Mouse (Mus musculus) embryo, embryonic 9.5 days (tissue): ENCODE measurements at regions not wholly inside any gene's neighbourhood (a gene's known extent, or its start where the extent isn't known, plus 50 kb on each side); places are given as distances from the start of the nearest gene placed in this dataset.

Experiments used
- DNase-seq: peaks from one replicate; pipeline ENCODE4 v3.0.0-alpha.2; 2017; ENCODE audit errors: extremely low spot score

- DNase-seq = no peak
Measured at GRCm38 (mm10) chr12:12627597-12627996, 314.1 kb downstream of the Mycn start.

GRCm38 (mm10) chr12:12625788-12626187, 315.9 kb downstream of the Mycn start:
- DNase-seq = no peak

DNA sequence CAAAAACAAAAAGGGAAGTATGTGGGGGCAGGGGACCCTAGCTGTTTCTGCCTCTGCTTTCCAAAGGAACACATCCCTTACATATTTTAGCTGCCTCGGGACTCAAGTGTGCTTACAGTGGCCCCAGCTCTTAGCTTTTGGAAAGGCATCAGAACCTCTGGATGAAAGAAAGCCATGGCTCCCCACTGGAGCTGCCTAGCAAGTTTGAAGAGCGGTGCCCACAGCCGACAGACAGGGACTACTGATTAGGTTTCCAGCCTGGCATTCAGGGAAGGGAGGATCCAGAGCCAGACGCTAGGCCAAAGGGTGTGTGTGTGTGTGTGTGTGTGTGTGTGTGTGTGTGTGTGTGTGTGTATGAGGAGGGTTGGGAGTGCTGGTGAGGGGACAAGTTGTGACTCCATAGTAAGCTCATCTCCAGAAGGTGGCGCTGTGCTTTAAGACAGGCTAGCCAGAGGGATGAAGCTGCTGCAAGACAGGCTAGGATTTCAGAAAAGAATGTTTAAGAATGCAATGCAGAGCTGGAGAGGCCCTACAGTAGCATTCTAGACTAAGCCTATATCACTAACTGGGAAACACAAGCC, 318.9 kb downstream of the Mycn start:
- DNase-seq = peak; percentile 85

GRCm38 (mm10) chr12:12621506-12621905, 320.2 kb downstream of the Mycn start:
- no peak for DNase-seq

DNA sequence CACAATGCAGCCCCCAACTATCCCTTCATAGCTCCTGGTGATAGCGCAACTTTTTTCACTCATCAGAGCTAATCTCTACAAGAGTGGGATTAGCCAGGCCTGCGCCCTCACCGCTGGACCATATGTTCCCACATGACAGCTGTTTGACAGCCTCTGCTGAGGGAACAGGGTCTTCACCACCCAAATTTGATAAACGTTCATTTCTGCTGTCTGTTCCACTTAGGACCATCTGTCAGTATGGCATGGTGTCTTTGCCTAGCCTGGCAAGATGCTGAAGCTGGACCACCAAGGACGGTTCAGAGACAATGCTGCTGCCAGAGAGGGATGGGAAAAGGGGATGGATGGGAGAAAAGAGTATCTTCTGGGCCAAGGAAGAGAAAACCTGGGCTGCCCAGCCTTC, 321.4 kb downstream of the Mycn start:
- no peak for DNase-seq

DNA sequence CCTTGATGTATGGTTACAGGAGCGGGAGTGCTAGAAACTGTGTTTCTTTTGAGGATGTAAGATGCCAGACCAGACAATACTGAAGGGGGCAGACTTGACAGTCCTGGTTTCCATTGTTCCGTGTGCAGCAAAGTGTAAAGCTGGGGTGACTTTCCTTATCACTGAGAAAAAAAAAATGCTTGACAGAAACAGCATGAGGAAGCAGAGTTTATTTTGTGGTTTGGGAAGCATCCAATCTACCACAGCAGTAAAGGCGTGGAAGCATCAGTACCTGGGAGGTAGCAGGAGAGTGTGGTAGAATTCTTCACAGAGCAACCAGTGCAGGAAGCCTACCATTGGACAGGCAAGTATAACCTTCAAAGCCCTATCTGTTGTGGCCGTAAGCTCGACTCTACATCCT, 322.3 kb downstream of the Mycn start:
- DNase-seq = no peak

GRCm38 (mm10) chr12:12612520-12612919, 329.2 kb downstream of the Mycn start:
- DNase-seq = no peak

GRCm38 (mm10) chr12:12610861-12611260, 330.9 kb downstream of the Mycn start:
- DNase-seq = no peak

- no peak for DNase-seq
Measured at GRCm38 (mm10) chr12:12607995-12608394, 333.7 kb downstream of the Mycn start.

- no peak for DNase-seq
Measured at GRCm38 (mm10) chr12:12606911-12607310, 334.8 kb downstream of the Mycn start.

DNA sequence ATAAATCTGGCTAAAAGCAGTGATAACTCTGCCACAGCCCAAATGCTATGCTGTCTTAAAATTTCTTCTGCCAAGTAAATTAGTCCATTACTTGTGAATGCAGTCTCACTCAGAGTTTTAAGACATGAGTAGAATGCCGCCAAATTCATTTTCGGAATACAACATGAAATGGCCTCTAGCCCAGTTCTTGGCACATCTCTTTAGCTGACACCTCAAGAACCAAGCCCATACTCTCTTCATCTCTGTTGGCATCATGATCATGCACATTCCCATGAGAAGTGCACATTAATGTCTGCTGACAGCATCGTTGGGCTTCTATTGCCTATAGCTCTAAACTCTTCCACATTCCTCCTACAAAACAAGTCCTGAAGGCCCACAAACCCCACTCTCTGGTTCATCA, 336.2 kb downstream of the Mycn start:
- no peak for DNase-seq

- DNase-seq = no peak
Measured at GRCm38 (mm10) chr12:12601362-12601761, 339.4 kb downstream of the Fam49a start.

- no peak for DNase-seq
Measured at GRCm38 (mm10) chr12:12595399-12595798, 333.5 kb downstream of the Fam49a start.

- no peak for DNase-seq
Measured at GRCm38 (mm10) chr12:12594567-12594966, 332.6 kb downstream of the Fam49a start.

DNA sequence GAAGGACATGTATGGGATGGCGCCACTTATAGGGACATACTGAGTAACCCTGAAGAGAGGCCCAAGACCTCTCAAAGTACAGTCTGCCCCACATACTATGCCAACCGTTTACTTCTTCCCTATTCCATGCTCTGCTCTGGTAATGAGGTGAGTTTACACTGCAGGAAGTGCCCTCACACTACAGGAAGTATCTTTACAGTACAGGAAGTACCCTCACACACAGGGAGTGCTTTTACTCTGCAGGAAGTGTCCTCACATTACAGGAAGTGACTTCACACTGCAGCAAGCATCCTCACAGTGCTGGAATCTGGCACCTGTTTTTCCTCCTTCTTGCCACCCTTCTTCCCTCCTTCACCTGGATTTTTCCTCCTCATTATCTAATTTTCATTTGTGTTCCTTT, 331.4 kb downstream of the Fam49a start:
- no peak for DNase-seq

- DNase-seq = no peak
Measured at GRCm38 (mm10) chr12:12590753-12591291, 328.9 kb downstream of the Fam49a start.

DNA sequence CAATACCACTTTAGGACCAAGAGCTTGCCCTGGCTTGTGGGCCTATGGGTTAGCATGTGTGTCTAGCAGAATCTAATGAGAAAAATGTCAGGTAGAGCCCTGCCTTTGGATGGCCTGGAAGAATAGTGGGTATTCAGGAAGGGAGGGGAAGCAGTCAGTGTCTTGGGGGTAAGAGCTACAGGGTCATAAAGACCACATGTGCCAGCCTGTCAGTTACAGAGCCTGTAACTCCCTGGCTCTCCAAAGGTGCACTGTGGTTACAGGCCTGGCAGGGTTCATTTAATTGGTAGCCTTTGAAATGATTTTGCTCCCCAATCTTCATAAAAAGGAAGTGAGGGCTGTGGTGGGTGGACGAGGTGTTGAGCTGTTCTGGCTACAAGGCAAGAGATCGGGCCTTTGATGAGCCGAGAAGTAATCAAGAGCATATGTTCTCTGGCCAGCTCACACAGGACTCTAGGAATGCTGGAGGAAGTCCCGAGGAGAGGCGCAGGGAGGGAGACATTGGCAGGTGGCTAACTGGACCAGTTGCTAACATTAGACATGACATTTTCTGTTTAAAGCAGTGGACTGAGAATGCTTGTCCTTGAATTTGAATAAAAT, 326.9 kb downstream of the Fam49a start:
- DNase-seq = peak; percentile 28

- no peak for DNase-seq
Measured at GRCm38 (mm10) chr12:12586436-12586835, 324.5 kb downstream of the Fam49a start.

DNA sequence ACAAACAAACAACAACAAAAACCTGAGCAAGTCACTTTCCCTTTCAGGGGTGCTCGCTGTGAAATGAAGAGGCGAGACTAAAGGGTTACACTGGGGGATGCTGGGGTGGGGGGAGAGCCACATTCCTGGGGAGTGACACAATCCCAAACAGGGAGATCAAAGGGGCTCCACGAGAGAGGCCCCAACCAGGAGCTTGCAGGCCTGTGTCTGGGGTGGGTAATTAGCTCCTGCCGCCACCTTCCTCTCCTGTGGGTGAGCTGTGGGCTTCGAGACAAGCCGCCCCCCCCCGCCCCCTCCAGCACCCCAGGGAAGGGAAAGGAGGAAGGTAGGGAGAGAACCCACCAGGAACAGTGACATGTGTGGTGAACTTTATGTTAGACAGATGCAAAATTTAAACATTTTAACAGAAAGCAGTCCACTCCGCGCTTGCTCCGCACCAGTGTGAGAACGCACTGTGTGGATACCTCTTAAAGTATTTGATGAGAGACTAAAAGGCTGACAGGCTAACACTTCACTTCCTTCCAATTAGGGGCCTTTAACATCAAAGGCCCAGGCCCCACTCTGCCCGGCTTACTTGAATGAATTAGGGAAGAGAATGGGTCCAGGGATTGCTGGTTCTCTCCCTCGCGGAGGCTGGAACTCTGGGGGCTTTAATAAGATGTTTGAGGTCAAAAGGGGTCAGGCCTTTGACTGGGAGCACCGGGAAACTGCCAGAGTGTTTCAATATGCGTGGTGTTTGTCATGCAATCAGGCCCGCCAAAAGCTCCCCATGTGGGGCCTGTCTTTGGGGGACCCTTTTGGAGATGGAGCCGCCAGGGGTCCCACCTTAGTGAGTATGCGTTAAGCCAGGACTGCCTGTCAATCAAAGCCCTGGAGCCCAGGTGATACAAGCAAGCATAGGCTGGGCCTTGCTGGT, 319.6 kb downstream of the Fam49a start:
- DNase-seq = peak; percentile 80

DNA sequence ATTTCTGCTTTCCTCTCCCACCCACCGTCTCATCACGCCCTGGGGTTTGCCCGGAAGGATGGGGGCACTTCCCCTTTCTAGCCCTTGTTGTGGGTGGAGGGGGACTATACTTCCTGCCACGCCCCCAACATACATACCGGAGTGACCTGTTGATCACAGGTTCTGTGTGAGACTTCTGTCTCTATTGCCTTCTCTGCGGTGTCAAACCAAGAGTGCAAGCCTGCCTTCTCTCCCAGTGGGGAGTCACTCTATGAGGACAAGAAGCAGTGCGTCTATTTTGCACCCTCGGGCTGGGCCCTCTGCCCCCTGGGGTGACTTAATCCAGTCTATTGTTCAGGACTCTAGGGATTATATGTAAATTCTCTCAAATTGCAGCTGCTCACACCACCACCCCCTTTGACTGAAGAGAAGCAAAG, 318.8 kb downstream of the Fam49a start:
- no peak for DNase-seq

GRCm38 (mm10) chr12:12578278-12578677, 316.3 kb downstream of the Fam49a start:
- no peak for DNase-seq

DNA sequence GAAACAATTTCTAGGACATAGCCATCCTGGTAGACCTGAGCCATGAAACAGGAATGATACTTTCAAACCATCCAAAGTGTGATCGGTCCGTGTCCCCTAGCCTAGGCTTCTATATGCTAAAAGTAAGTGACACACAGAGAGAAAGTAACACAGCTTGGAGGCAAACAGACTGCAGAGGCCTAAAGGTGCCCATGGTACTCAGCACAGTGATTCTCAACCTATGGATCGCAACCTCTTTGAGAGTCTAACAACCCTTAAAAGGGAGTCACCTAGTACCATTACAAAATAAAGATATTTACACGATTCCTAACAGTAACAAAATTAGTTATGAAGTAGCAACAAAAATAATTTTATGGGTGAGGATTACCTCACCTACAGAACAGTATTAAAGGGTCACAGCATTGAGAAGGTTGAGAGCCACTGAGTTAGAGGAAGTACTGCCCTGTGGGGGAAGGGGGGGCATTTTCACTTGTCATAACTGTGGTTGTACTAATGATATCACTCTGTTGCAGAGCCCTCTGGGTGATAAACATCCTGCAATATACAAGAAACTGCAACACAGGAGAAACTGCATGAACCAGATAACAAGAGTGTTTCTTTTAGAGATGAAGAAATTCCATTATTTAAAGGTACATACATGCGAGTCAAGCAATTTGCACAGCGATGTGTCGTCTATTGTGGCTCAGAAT, 308.8 kb downstream of the Fam49a start:
- DNase-seq = no peak
